Mouse (Mus musculus) cortical plate, adult 2 months (tissue): ENCODE results near the gene Sec14l5.

Experiments used
- CTCF ChIP-seq: fragments of 200-500 bp; IDR thresholded peaks from 2 replicates; pipeline ENCODE4 v1.5.1; 2011; ENCODE audit warnings: mild to moderate bottlenecking, control low read depth, low read length; ENCODE audit not compliant: insufficient read depth; ENCODE audit errors: extremely low read depth
- POLR2A ChIP-seq: fragments of 200-500 bp; IDR thresholded peaks from 2 replicates; pipeline ENCODE4 v1.6.1; 2011; ENCODE audit warnings: mild to moderate bottlenecking, low read length, control low read depth; ENCODE audit not compliant: insufficient read depth; ENCODE audit errors: extremely low read depth

DNA sequence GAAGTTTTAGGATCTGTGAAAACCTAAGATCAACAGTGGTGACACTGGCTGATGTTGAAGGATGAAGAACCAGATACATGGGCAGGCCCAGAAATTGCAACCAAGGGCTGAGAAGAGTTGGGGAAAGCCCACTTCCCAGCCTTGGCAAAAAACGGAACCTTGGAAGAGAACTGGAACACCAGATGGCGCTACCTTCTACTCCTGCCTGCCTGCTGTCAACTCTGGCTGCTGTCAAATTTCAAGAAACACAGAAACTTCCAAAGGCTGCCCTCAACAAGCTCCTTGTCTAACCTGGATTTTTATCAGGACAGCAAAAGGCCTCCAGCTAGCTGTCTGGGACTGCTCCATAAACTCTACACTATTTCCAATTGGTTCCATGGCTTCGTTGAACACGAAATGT lies 55.8 kb downstream of the Sec14l5 start:
- no peak for TF ChIP-seq POLR2A
- peak; percentile 74 for TF ChIP-seq CTCF
